Mouse (Mus musculus): ENCODE measurements around the gene Jarid2. TPM values are rescaled to one million over a fixed set of nuclear protein-coding genes. Genes with fewer than 3 reads are reported as not detected.

Jarid2 gene
- polyA plus RNA-seq, 1 experiment from 2014 or later: 34.5 TPM

- no peak overlapping the region for H3K9ac ChIP-seq (ENCODE audit: low read length)
- no peak overlapping the region for H3K27ac ChIP-seq (replicated peaks; ENCODE audit: low read depth, low read length)
- ATAC-seq (ENCODE audit: insufficient number of reproducible peaks, low FRiP score, low TSS enrichment, low read depth) (no peak), DNase-seq (ENCODE audit: low spot score) (no peak)
- no peaks in the 10 kb centered on the region for H3K9me3 ChIP-seq (ENCODE audit: control insufficient read depth, low read length)
- no peaks in the 10 kb centered on the region for H3K27me3 ChIP-seq (ENCODE audit: control insufficient read depth, insufficient read depth, low read length)
- H3K4me1 ChIP-seq (ENCODE audit: control insufficient read depth, insufficient read depth, low read length): peaks cover 21% of the 10 kb centered on the region
- H3K36me3 ChIP-seq (ENCODE audit: control insufficient read depth, insufficient read depth, low read length): no peaks in the 10 kb centered on the region
- no peak overlapping the region for H3K4me3 ChIP-seq (ENCODE audit: low read depth, low read length)
- WGBS: 88% methylated on average over 2 of the region's 2 CpGs
- no peak overlapping the region for H3K4me2 ChIP-seq (ENCODE audit: low read depth, severe bottlenecking)
Observed at GRCm38 (mm10) chr13:44796775-44797174, 67.5 kb downstream of the Jarid2 start.

GRCm38 (mm10) chr13:44798280-44798679 is 69.0 kb downstream of the Jarid2 start:
- DNase-seq (ENCODE audit: low spot score) (no peak), ATAC-seq (ENCODE audit: insufficient number of reproducible peaks, low FRiP score, low TSS enrichment, low read depth) (no peak)
- Histone ChIP-seq H3K36me3 (ENCODE audit: control insufficient read depth, insufficient read depth, low read length) (no peaks in the 10 kb centered on the region), H3K27ac (replicated peaks; ENCODE audit: low read depth, low read length) (no peak overlapping the region), H3K4me3 (ENCODE audit: low read depth, low read length) (no peak overlapping the region), H3K9ac (ENCODE audit: low read length) (no peak overlapping the region), H3K4me2 (ENCODE audit: low read depth, severe bottlenecking) (no peak overlapping the region), H3K4me1 (ENCODE audit: control insufficient read depth, insufficient read depth, low read length) (peaks cover 17% of the 10 kb centered on the region), H3K9me3 (ENCODE audit: control insufficient read depth, low read length) (no peaks in the 10 kb centered on the region), H3K27me3 (ENCODE audit: control insufficient read depth, insufficient read depth, low read length) (no peaks in the 10 kb centered on the region)
- 89% methylated on average over 3 of the region's 3 CpGs for WGBS

- H3K9me3 ChIP-seq (ENCODE audit: control insufficient read depth, low read length): no peaks in the 10 kb centered on the region
- no peaks in the 10 kb centered on the region for H3K36me3 ChIP-seq (ENCODE audit: control insufficient read depth, insufficient read depth, low read length)
- H3K9ac ChIP-seq (ENCODE audit: low read length): no peak overlapping the region
- peaks cover 12% of the 10 kb centered on the region for H3K4me1 ChIP-seq (ENCODE audit: control insufficient read depth, insufficient read depth, low read length)
- no peak overlapping the region for H3K4me2 ChIP-seq (ENCODE audit: low read depth, severe bottlenecking)
- ATAC-seq (ENCODE audit: insufficient number of reproducible peaks, low FRiP score, low TSS enrichment, low read depth): no peak
- no peak for DNase-seq (ENCODE audit: low spot score)
- no peak overlapping the region for H3K4me3 ChIP-seq (ENCODE audit: low read depth, low read length)
- no peaks in the 10 kb centered on the region for H3K27me3 ChIP-seq (ENCODE audit: control insufficient read depth, insufficient read depth, low read length)
- no peak overlapping the region for H3K27ac ChIP-seq (replicated peaks; ENCODE audit: low read depth, low read length)
Observed at GRCm38 (mm10) chr13:44799166-44799565, 69.9 kb downstream of the Jarid2 start.

GRCm38 (mm10) chr13:44800059-44800458 is 70.8 kb downstream of the Jarid2 start:
- ATAC-seq (ENCODE audit: insufficient number of reproducible peaks, low FRiP score, low TSS enrichment, low read depth) (no peak), DNase-seq (ENCODE audit: low spot score) (no peak)
- H3K27ac ChIP-seq (replicated peaks; ENCODE audit: low read depth, low read length): no peak overlapping the region
- no peaks in the 10 kb centered on the region for H3K36me3 ChIP-seq (ENCODE audit: control insufficient read depth, insufficient read depth, low read length)
- 88% methylated on average over 7 of the region's 7 CpGs for WGBS
- no peak overlapping the region for H3K4me2 ChIP-seq (ENCODE audit: low read depth, severe bottlenecking)
- H3K4me1 ChIP-seq (ENCODE audit: control insufficient read depth, insufficient read depth, low read length): peaks cover 5% of the 10 kb centered on the region
- H3K27me3 ChIP-seq (ENCODE audit: control insufficient read depth, insufficient read depth, low read length): no peaks in the 10 kb centered on the region
- H3K9ac ChIP-seq (ENCODE audit: low read length): no peak overlapping the region
- H3K4me3 ChIP-seq (ENCODE audit: low read depth, low read length): no peak overlapping the region
- H3K9me3 ChIP-seq (ENCODE audit: control insufficient read depth, low read length): no peaks in the 10 kb centered on the region

- Histone ChIP-seq H3K4me2 (ENCODE audit: low read depth, severe bottlenecking) (no peak overlapping the region), H3K4me3 (ENCODE audit: low read depth, low read length) (no peak overlapping the region), H3K9me3 (ENCODE audit: control insufficient read depth, low read length) (no peaks in the 10 kb centered on the region), H3K4me1 (ENCODE audit: control insufficient read depth, insufficient read depth, low read length) (peaks cover 2% of the 10 kb centered on the region; the same call in 1 of the 2 replicates), H3K36me3 (ENCODE audit: control insufficient read depth, insufficient read depth, low read length) (no peaks in the 10 kb centered on the region), H3K27me3 (ENCODE audit: control insufficient read depth, insufficient read depth, low read length) (no peaks in the 10 kb centered on the region), H3K27ac (replicated peaks; ENCODE audit: low read depth, low read length) (no peak overlapping the region), H3K9ac (ENCODE audit: low read length) (no peak overlapping the region)
- no peak for ATAC-seq (ENCODE audit: insufficient number of reproducible peaks, low FRiP score, low TSS enrichment, low read depth)
- WGBS: 53% methylated on average over 1 of the region's 1 CpGs
- peak; percentile 71 for DNase-seq (ENCODE audit: low spot score)
Observed at GRCm38 (mm10) chr13:44804876-44805275, 75.6 kb downstream of the Jarid2 start.

GRCm38 (mm10) chr13:44808307-44808706 is 79.0 kb downstream of the Jarid2 start:
- DNase-seq (ENCODE audit: low spot score) (no peak), ATAC-seq (ENCODE audit: insufficient number of reproducible peaks, low FRiP score, low TSS enrichment, low read depth) (no peak)
- 95% methylated on average over 1 of the region's 1 CpGs for WGBS
- Histone ChIP-seq H3K4me2 (ENCODE audit: low read depth, severe bottlenecking) (no peak overlapping the region), H3K4me3 (ENCODE audit: low read depth, low read length) (no peak overlapping the region), H3K27ac (replicated peaks; ENCODE audit: low read depth, low read length) (no peak overlapping the region), H3K9ac (ENCODE audit: low read length) (no peak overlapping the region), H3K27me3 (ENCODE audit: control insufficient read depth, insufficient read depth, low read length) (no peaks in the 10 kb centered on the region), H3K4me1 (ENCODE audit: control insufficient read depth, insufficient read depth, low read length) (0 out of 2 replicates have a peak, but pooled peaks cover 5% of the 10 kb centered on the region), H3K9me3 (ENCODE audit: control insufficient read depth, low read length) (no peaks in the 10 kb centered on the region), H3K36me3 (ENCODE audit: control insufficient read depth, insufficient read depth, low read length) (no peaks in the 10 kb centered on the region)

GRCm38 (mm10) chr13:44811021-44811420 is 81.7 kb downstream of the Jarid2 start:
- WGBS: 66% methylated on average over 2 of the region's 2 CpGs
- no peaks in the 10 kb centered on the region for H3K36me3 ChIP-seq (ENCODE audit: control insufficient read depth, insufficient read depth, low read length)
- no peaks in the 10 kb centered on the region for H3K27me3 ChIP-seq (ENCODE audit: control insufficient read depth, insufficient read depth, low read length)
- H3K4me2 ChIP-seq (ENCODE audit: low read depth, severe bottlenecking): no peak overlapping the region
- no peak overlapping the region for H3K9ac ChIP-seq (ENCODE audit: low read length)
- H3K4me1 ChIP-seq (ENCODE audit: control insufficient read depth, insufficient read depth, low read length): peaks cover 7% of the 10 kb centered on the region; the same call in 1 of the 2 replicates
- H3K27ac ChIP-seq (replicated peaks; ENCODE audit: low read depth, low read length): no peak overlapping the region
- H3K9me3 ChIP-seq (ENCODE audit: control insufficient read depth, low read length): no peaks in the 10 kb centered on the region
- no peak overlapping the region for H3K4me3 ChIP-seq (ENCODE audit: low read depth, low read length)
- ATAC-seq (ENCODE audit: insufficient number of reproducible peaks, low FRiP score, low TSS enrichment, low read depth) (no peak), DNase-seq (ENCODE audit: low spot score) (no peak)

- ATAC-seq (ENCODE audit: insufficient number of reproducible peaks, low FRiP score, low TSS enrichment, low read depth) (no peak), DNase-seq (ENCODE audit: low spot score) (no peak)
- 89% methylated on average over 10 of the region's 10 CpGs for WGBS
- Histone ChIP-seq H3K9ac (ENCODE audit: low read length) (no peak overlapping the region), H3K27ac (replicated peaks; ENCODE audit: low read depth, low read length) (no peak overlapping the region), H3K4me2 (ENCODE audit: low read depth, severe bottlenecking) (no peak overlapping the region), H3K4me1 (ENCODE audit: control insufficient read depth, insufficient read depth, low read length) (peaks cover 5% of the 10 kb centered on the region; the same call in 1 of the 2 replicates), H3K9me3 (ENCODE audit: control insufficient read depth, low read length) (no peaks in the 10 kb centered on the region), H3K27me3 (ENCODE audit: control insufficient read depth, insufficient read depth, low read length) (no peaks in the 10 kb centered on the region), H3K36me3 (ENCODE audit: control insufficient read depth, insufficient read depth, low read length) (no peaks in the 10 kb centered on the region), H3K4me3 (ENCODE audit: low read depth, low read length) (no peak overlapping the region)
Observed at GRCm38 (mm10) chr13:44811601-44812000, 82.3 kb downstream of the Jarid2 start.

- Histone ChIP-seq H3K9me3 (ENCODE audit: control insufficient read depth, low read length) (no peaks in the 10 kb centered on the region), H3K36me3 (ENCODE audit: control insufficient read depth, insufficient read depth, low read length) (no peaks in the 10 kb centered on the region), H3K4me2 (ENCODE audit: low read depth, severe bottlenecking) (no peak overlapping the region), H3K9ac (ENCODE audit: low read length) (no peak overlapping the region), H3K27ac (replicated peaks; ENCODE audit: low read depth, low read length) (no peak overlapping the region), H3K27me3 (ENCODE audit: control insufficient read depth, insufficient read depth, low read length) (no peaks in the 10 kb centered on the region), H3K4me1 (ENCODE audit: control insufficient read depth, insufficient read depth, low read length) (peaks cover 5% of the 10 kb centered on the region; the same call in 1 of the 2 replicates), H3K4me3 (ENCODE audit: low read depth, low read length) (no peak overlapping the region)
- ATAC-seq (ENCODE audit: insufficient number of reproducible peaks, low FRiP score, low TSS enrichment, low read depth) (no peak), DNase-seq (ENCODE audit: low spot score) (no peak)
- WGBS: 83% methylated on average over 5 of the region's 5 CpGs
Observed at GRCm38 (mm10) chr13:44812381-44812780, 83.1 kb downstream of the Jarid2 start.

All from limb, embryonic 11.5 days (tissue).